In the genomic region with DNA sequence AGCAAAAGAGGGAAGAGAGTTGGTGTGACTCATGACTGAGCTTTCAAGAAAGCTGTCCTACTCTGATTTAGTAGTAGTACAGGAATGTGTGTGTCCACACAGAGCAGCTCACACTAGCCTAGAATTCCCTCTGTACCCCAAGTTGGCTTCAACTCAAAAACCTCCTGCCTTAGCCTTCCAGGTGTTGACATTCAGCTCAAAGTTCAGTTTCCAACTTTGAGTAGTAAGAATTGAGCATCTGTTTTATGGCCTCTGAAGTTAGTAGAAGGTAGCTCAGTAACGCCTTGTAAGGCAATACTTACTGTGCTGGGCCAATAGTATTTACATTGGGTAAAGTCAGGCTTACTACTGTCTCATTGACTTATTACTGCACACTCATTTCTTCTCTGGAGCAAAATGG, we compare ENCODE assay signal across 24 mouse cellular contexts. TPM values are rescaled to one million over a fixed set of nuclear protein-coding genes. Genes with fewer than 3 reads are reported as not detected.
DNase-seq lines count a peak whose midpoint lies in the region; ATAC-seq and TF ChIP-seq lines count a peak whose summit lies in the region.
"Had no signal": no experiment of that assay in that cellular context is flagged by ENCODE, and none has a peak within 500 bp of the region (broad histone marks: within the 10 kb centered on the region; RNA-seq: fewer than 3 reads in every experiment).

No protein-coding gene starts in this region.

- H3K27ac ChIP-seq in liver, postnatal 0 days (ENCODE audit: low read depth), result no peak overlapping the region
- H3K27ac ChIP-seq in liver, embryonic 11.5 days (ENCODE audit: low read depth, low read length), result no peak overlapping the region
- peak overlapping the region; percentile 83 for H3K27ac ChIP-seq in intestine, embryonic 16.5 days (ENCODE audit: low read length)
- peak overlapping the region; percentile 48 for H3K27ac ChIP-seq in stomach, embryonic 14.5 days (ENCODE audit: low read length)
- H3K27ac ChIP-seq: embryonic facial prominence, embryonic 13.5 days; forebrain, embryonic 12.5 days; hindbrain, embryonic 12.5 days had no signal

- no peaks in the 10 kb centered on the region for H3K9me3 ChIP-seq in liver, postnatal 0 days (ENCODE audit: low read length)
- no peaks in the 10 kb centered on the region for H3K9me3 ChIP-seq in liver, embryonic 11.5 days (ENCODE audit: control insufficient read depth, low read length)
- H3K9me3 ChIP-seq in intestine, embryonic 16.5 days (ENCODE audit: control insufficient read depth, low read length), result no peaks in the 10 kb centered on the region
- H3K9me3 ChIP-seq in stomach, embryonic 14.5 days (ENCODE audit: control insufficient read depth, low read depth, low read length), result no peaks in the 10 kb centered on the region
- H3K9me3 ChIP-seq: embryonic facial prominence, embryonic 13.5 days; forebrain, embryonic 12.5 days; hindbrain, embryonic 12.5 days had no signal

- no peak for DNase-seq in liver, postnatal 0 days
- no peak for DNase-seq in liver, embryonic 11.5 days (ENCODE audit: low spot score)
- DNase-seq in yolk sac, embryonic 10.5 days (ENCODE audit: low spot score), result peak; percentile 16
- DNase-seq in layer of hippocampus, adult 9-10 months (ENCODE audit: low spot score), result no peak
- DNase-seq in urinary bladder, postnatal 4 days (ENCODE audit: low spot score in 2 of 2), result no peak
- no peak for DNase-seq in embryo, embryonic 9.5 days (ENCODE audit: extremely low spot score)
- DNase-seq: adrenal gland, postnatal 10 days; cerebellum, adult 11 months; cerebellum, adult 8-10 months; cerebellum, postnatal 25 days; gastrocnemius, postnatal 36 days; heart, adult 11 months; heart, postnatal 10 days; heart, postnatal 4 days had no signal

- H3K9ac ChIP-seq in liver, postnatal 0 days (replicated peaks), result no peak overlapping the region
- H3K9ac ChIP-seq in liver, embryonic 11.5 days (ENCODE audit: low read depth, low read length), result no peak overlapping the region
- H3K9ac ChIP-seq in intestine, embryonic 16.5 days (ENCODE audit: low read depth, low read length), result no peak overlapping the region
- H3K9ac ChIP-seq in stomach, embryonic 14.5 days (replicated peaks; ENCODE audit: low read depth, low read length), result no peak overlapping the region
- H3K9ac ChIP-seq: embryonic facial prominence, embryonic 13.5 days; forebrain, embryonic 12.5 days; hindbrain, embryonic 12.5 days had no signal

- H3K36me3 ChIP-seq in liver, postnatal 0 days (replicated peaks; ENCODE audit: insufficient read depth, low read length), result peaks cover 19% of the 10 kb centered on the region
- peaks cover 6% of the 10 kb centered on the region; the same call in 1 of the 2 replicates for H3K36me3 ChIP-seq in liver, embryonic 11.5 days (ENCODE audit: control insufficient read depth, insufficient read depth, low read length)
- no peaks in the 10 kb centered on the region for H3K36me3 ChIP-seq in intestine, embryonic 16.5 days (ENCODE audit: control insufficient read depth, insufficient read depth, low read length)
- peaks cover 19% of the 10 kb centered on the region; the same call in 1 of the 2 replicates for H3K36me3 ChIP-seq in stomach, embryonic 14.5 days (ENCODE audit: control insufficient read depth, insufficient read depth, low read length)

- no peak for TF ChIP-seq CTCF in liver, postnatal 0 days (IDR thresholded peaks at IDR 0.05; ENCODE audit: low read depth)

- peak; percentile 43; the same call in 1 of the 2 replicates for ATAC-seq in liver, postnatal 0 days
- no peak for ATAC-seq in liver, embryonic 11.5 days (replicated peaks; ENCODE audit: low FRiP score)
- ATAC-seq in intestine, embryonic 16.5 days, result peak; percentile 93
- ATAC-seq in stomach, embryonic 14.5 days (ENCODE audit: insufficient number of reproducible peaks, insufficient read depth, low FRiP score, low read depth), result peak; percentile 49; the same call in 1 of the 2 replicates
- ATAC-seq: forebrain, embryonic 16.5 days; hindbrain, embryonic 16.5 days had no signal

- H3K4me3 ChIP-seq in liver, postnatal 0 days (ENCODE audit: low read depth, low read length), result no peak overlapping the region
- H3K4me3 ChIP-seq in liver, embryonic 11.5 days (ENCODE audit: low read depth, low read length), result no peak overlapping the region
- no peak overlapping the region for H3K4me3 ChIP-seq in intestine, embryonic 16.5 days (ENCODE audit: low read length)
- no peak overlapping the region for H3K4me3 ChIP-seq in stomach, embryonic 14.5 days (ENCODE audit: low read depth, low read length)
- H3K4me3 ChIP-seq: embryonic facial prominence, embryonic 13.5 days; forebrain, embryonic 12.5 days; hindbrain, embryonic 12.5 days had no signal

- H3K27me3 ChIP-seq in liver, postnatal 0 days (ENCODE audit: insufficient read depth, low read length), result no peaks in the 10 kb centered on the region
- H3K27me3 ChIP-seq in liver, embryonic 11.5 days (replicated peaks; ENCODE audit: control insufficient read depth, insufficient read depth, low read length), result no peaks in the 10 kb centered on the region
- H3K27me3 ChIP-seq in intestine, embryonic 16.5 days (replicated peaks; ENCODE audit: control insufficient read depth, insufficient read depth, low read length), result no peaks in the 10 kb centered on the region
- no peaks in the 10 kb centered on the region for H3K27me3 ChIP-seq in stomach, embryonic 14.5 days (ENCODE audit: control insufficient read depth, insufficient read depth, low read length)
- H3K27me3 ChIP-seq: embryonic facial prominence, embryonic 13.5 days; forebrain, embryonic 12.5 days; hindbrain, embryonic 12.5 days had no signal

- WGBS in liver, postnatal 0 days (ENCODE audit: insufficient replicate concordance), result 79% methylated on average over 1 of the region's 1 CpGs
- WGBS in liver, embryonic 11.5 days, result 89% methylated on average over 1 of the region's 1 CpGs
- 33% methylated on average over 1 of the region's 1 CpGs for WGBS in intestine, embryonic 16.5 days
- 73% methylated on average over 1 of the region's 1 CpGs for WGBS in stomach, embryonic 14.5 days

- no peak overlapping the region for H3K4me2 ChIP-seq in liver, postnatal 0 days (ENCODE audit: low read depth, low read length)
- H3K4me2 ChIP-seq in liver, embryonic 11.5 days, result no peak overlapping the region
- H3K4me2 ChIP-seq in intestine, embryonic 16.5 days (ENCODE audit: low read depth, low read length), result no peak overlapping the region
- no peak overlapping the region for H3K4me2 ChIP-seq in stomach, embryonic 14.5 days (replicated peaks; ENCODE audit: low read depth, low read length)
- H3K4me2 ChIP-seq: embryonic facial prominence, embryonic 13.5 days; forebrain, embryonic 12.5 days; hindbrain, embryonic 12.5 days had no signal

- TF ChIP-seq EP300 in liver, postnatal 0 days (IDR thresholded peaks at IDR 0.05; ENCODE audit: low read depth), result no peak

- no peaks in the 10 kb centered on the region for H3K4me1 ChIP-seq in liver, postnatal 0 days (ENCODE audit: insufficient read depth)
- no peaks in the 10 kb centered on the region for H3K4me1 ChIP-seq in liver, embryonic 11.5 days (replicated peaks; ENCODE audit: control insufficient read depth, insufficient read depth, low read length)
- peaks cover 7% of the 10 kb centered on the region for H3K4me1 ChIP-seq in intestine, embryonic 16.5 days (ENCODE audit: control insufficient read depth, insufficient read depth, low read length)
- H3K4me1 ChIP-seq in stomach, embryonic 14.5 days (ENCODE audit: control insufficient read depth, insufficient read depth, low read length), result no peaks in the 10 kb centered on the region; the same call in 1 of the 2 replicates
- H3K4me1 ChIP-seq: embryonic facial prominence, embryonic 13.5 days; forebrain, embryonic 12.5 days; hindbrain, embryonic 12.5 days had no signal

RNA-seq across cellular contexts. Expression of a gene that starts 24.8 kb away (rescaled TPM):
- polyA plus RNA-seq in liver, postnatal 0 days (2015; fragmentation: Nextera tagmentation; extraction: Ambion mirVana), result 8.2 and 10.3 TPM in 2 replicates
- polyA plus RNA-seq in liver, embryonic 11.5 days (2014; fragmentation: Nextera tagmentation; extraction: Ambion mirVana), result 32.1 and 34.3 TPM in 2 replicates
- 41.1 and 42.5 TPM in 2 replicates for polyA plus RNA-seq in intestine, embryonic 16.5 days (2015; fragmentation: Nextera tagmentation; extraction: Ambion mirVana)
- polyA plus RNA-seq in stomach, embryonic 14.5 days (2014; fragmentation: Nextera tagmentation; extraction: Ambion mirVana), result 34.6 and 38.0 TPM in 2 replicates

RNA-seq across cellular contexts. Expression of a gene that starts 34.2 kb away (rescaled TPM):
- polyA plus RNA-seq in liver, postnatal 0 days (2015; fragmentation: Nextera tagmentation; extraction: Ambion mirVana), result 0.85 and 2.5 TPM in 2 replicates
- polyA plus RNA-seq in liver, embryonic 11.5 days (2014; fragmentation: Nextera tagmentation; extraction: Ambion mirVana), result 5.1 and 14.4 TPM in 2 replicates
- 1.1 and 2.1 TPM in 2 replicates for polyA plus RNA-seq in intestine, embryonic 16.5 days (2015; fragmentation: Nextera tagmentation; extraction: Ambion mirVana)
- 0.29 and 0.41 TPM in 2 replicates for polyA plus RNA-seq in stomach, embryonic 14.5 days (2014; fragmentation: Nextera tagmentation; extraction: Ambion mirVana)
- polyA plus RNA-seq: brain, embryonic 14.5 days; cortical plate, adult 2 months; forebrain, embryonic 16.5 days; frontal cortex, adult 2 months had no signal

Comparison
In these comparisons a context has a peak if more than half of its experiments do, and no peak if none do; other contexts are left out.
1. H3K27ac ChIP-seq: peak in intestine, embryonic 16.5 days (single experiment) and stomach, embryonic 14.5 days (single experiment); none in liver, postnatal 0 days (single experiment) and liver, embryonic 11.5 days (single experiment).